Mouse (Mus musculus) ES-E14 (cell line): ENCODE results near the gene Znrf4. TPM values are rescaled to one million over a fixed set of nuclear protein-coding genes. Genes with fewer than 3 reads are reported as not detected.

ENCODE experiments used
- DNase-seq: peaks from one replicate; pipeline ENCODE4 v3.0.0-alpha.2; 2013; ENCODE audit warnings: low read depth, low spot score
- H3K27ac ChIP-seq: 2 replicates; pipeline ENCODE4 v1.5.1; 2012; ENCODE audit warnings: low read depth, mild to moderate bottlenecking, low read length, moderate library complexity, mixed read lengths; ENCODE audit not compliant: poor library complexity, insufficient read depth, severe bottlenecking
- H3K36me3 ChIP-seq: 2 replicates; pipeline ENCODE4 v1.6.1; 2012; ENCODE audit warnings: mild to moderate bottlenecking, low read length, moderate library complexity, mixed read lengths; ENCODE audit not compliant: control insufficient read depth, poor library complexity, insufficient read depth, severe bottlenecking
- H3K4me1 ChIP-seq, 2 experiments: fragments of 150-350 bp in 1 of 2; sonication (generic) in 1 of 2; 2 replicates each; pipeline ENCODE4 v1.6.1; 2012; ENCODE audit warnings: low read length in 2 of 2, mild to moderate bottlenecking in 1 of 2, mixed read lengths in 1 of 2; ENCODE audit not compliant: control insufficient read depth in 2 of 2, insufficient read depth in 2 of 2, poor library complexity in 1 of 2
- H3K4me3 ChIP-seq, 2 experiments: fragments of 150-350 bp in 1 of 2; sonication (generic) in 1 of 2; 2 replicates each; pipeline ENCODE4 v1.5.1; 2012; ENCODE audit warnings: low read length in 2 of 2, low read depth in 1 of 2, mild to moderate bottlenecking in 1 of 2, mixed read lengths in 1 of 2; ENCODE audit not compliant: insufficient read depth in 1 of 2, poor library complexity in 1 of 2, severe bottlenecking in 1 of 2
- H3K9ac ChIP-seq: 2 replicates; pipeline ENCODE4 v1.6.1; 2012; ENCODE audit warnings: low read depth, mild to moderate bottlenecking, low read length, mixed read lengths; ENCODE audit not compliant: poor library complexity, insufficient read depth, severe bottlenecking
- H3K9me3 ChIP-seq: fragments of 150-350 bp; sonication (generic); 2 replicates; pipeline ENCODE4 v1.6.1; 2012; ENCODE audit warnings: low read depth, mild to moderate bottlenecking, low read length; ENCODE audit not compliant: control insufficient read depth, insufficient read depth
- CHD2 ChIP-seq: IDR thresholded peaks from 2 replicates; pipeline ENCODE4 v1.6.1; 2014; ENCODE audit warnings: mild to moderate bottlenecking, low read depth, low read length, inconsistent platforms
- HCFC1 ChIP-seq: IDR thresholded peaks from 2 replicates; pipeline ENCODE4 v1.6.1; 2012; ENCODE audit warnings: low read length, inconsistent platforms, borderline replicate concordance; ENCODE audit not compliant: insufficient read depth
- MAFK ChIP-seq: IDR thresholded peaks from 2 replicates; pipeline ENCODE4 v1.6.1; 2014; ENCODE audit warnings: mild to moderate bottlenecking, low read depth, low read length, inconsistent platforms; ENCODE audit not compliant: insufficient read depth
- ZC3H11A ChIP-seq: IDR thresholded peaks from 2 replicates; pipeline ENCODE4 v1.6.1; 2012; ENCODE audit warnings: low read depth, mild to moderate bottlenecking, inconsistent platforms, low read length, borderline replicate concordance
- ZNF384 ChIP-seq: IDR thresholded peaks from 2 replicates; pipeline ENCODE4 v1.6.1; 2012; ENCODE audit warnings: low read depth, low read length, inconsistent platforms
- in situ Hi-C, 2 experiments: fragments of 600-800 bp; cut with MboI; formaldehyde crosslinking; loops; one replicate each; pipeline ENCODE4 v1.15.1; 2025; ENCODE audit warnings: low sequenced_read_pairs in 2 of 2, inconsistent platforms in 1 of 2; ENCODE audit not compliant: unreplicated experiment in 2 of 2
- total RNA-seq: library from RNA; depleted of rRNA; stranded (reverse); fragments of 300-350 nt; gene quantifications from 2 replicates; pipeline ENCODE4 v1.2.3, GENCODE M21; 2012; rRNA removed

Znrf4 gene
- total RNA-seq, result not detected in 2 replicates

DNA sequence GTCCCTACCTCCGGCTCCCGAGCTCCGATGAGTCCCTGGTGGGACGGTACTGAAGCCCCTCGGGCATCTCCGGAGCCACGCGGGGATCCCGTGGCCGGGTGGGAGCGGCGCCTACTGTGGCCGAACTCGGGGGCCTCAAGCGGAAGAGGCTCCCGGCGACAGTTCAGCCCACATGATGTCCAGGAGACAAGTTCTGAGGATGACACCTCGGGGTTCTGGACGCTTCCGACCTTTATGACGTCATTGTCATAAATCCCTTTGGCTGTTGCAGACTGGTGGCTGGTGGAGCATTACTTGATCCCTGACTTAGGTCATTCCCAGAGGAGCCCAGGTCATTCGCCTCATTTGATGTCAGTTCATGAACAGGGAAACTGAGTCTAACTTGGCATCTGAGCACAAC lies at the start of gene Znrf4:
Gene Znrf4 (minus strand): TSS at position 122 of the 400 bp plus-strand sequence.
- H3K9ac ChIP-seq, result peak within 1 kb of the TSS; percentile 23
- in situ Hi-C loops, result no loop called here
- H3K9me3 ChIP-seq, result no peaks in the 10 kb centered on the region
- H3K4me3 ChIP-seq, result peak within 1 kb of the TSS; percentile 52 to 56; a peak in 3 of 4 replicates
- TF ChIP-seq ZNF384 (no peak), HCFC1 (no peak), CHD2 (no peak), ZC3H11A (no peak), MAFK (no peak)
- no peak within 1 kb of the TSS for H3K27ac ChIP-seq
- DNase-seq, result no peak
- H3K36me3 ChIP-seq, result no peaks in the 10 kb centered on the region
- H3K4me1 ChIP-seq, result peaks cover 3 to 5% of the 10 kb centered on the region in 2 experiments; a peak in 3 of 4 replicates

- TF ChIP-seq CHD2 (no peak), MAFK (no peak), ZC3H11A (no peak), ZNF384 (no peak), HCFC1 (no peak)
- Histone ChIP-seq H3K9me3 (no peaks in the 10 kb centered on the region), H3K36me3 (peaks cover 60% of the 10 kb centered on the region), H3K9ac (no peak overlapping the region), H3K27ac (no peak overlapping the region), H3K4me1 (no peaks in the 10 kb centered on the region), H3K4me3 (no peak overlapping the region)
- DNase-seq, result no peak
- in situ Hi-C loops, result no loop called here
These were observed 49.6 kb upstream of the Znrf4 start for GRCm38 (mm10) chr17:56561866-56562265.

- Histone ChIP-seq H3K4me1 (no peaks in the 10 kb centered on the region; a peak in 1 of 4 replicates), H3K36me3 (peaks cover 43% of the 10 kb centered on the region), H3K9ac (no peak overlapping the region), H3K27ac (no peak overlapping the region), H3K4me3 (no peak overlapping the region), H3K9me3 (no peaks in the 10 kb centered on the region)
- TF ChIP-seq HCFC1 (no peak), ZC3H11A (no peak), MAFK (no peak), CHD2 (no peak), ZNF384 (no peak)
- DNase-seq, result no peak
- in situ Hi-C loops, result no loop called here
These were observed 47.9 kb upstream of the Znrf4 start for GRCm38 (mm10) chr17:56560131-56560530.

DNA sequence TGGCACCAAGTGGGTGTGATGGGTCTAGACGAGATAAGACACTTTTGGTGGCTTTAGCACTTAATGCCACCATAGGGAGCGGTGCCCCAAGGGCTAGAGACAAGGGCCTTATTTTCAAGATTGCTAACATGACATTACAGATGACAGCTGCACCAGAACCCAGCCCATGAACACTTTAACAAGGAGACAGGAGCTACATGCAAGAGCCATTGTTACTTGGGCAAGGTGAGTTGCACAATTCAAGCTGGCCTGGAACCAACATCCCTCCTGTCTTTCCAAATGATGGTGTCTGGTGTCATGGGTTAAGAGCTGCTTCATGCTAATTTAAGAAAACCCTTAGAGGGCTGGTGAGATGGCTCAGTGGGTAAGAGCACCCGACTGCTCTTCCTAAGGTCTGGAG lies 47.2 kb upstream of the Znrf4 start:
- in situ Hi-C loops, result loop anchor here in 1 of 2 experiments (10.0 kb wide), 1 partner anchor 205 kb away; no protein-coding TSS in a partner anchor
- no peak overlapping the region for H3K4me3 ChIP-seq
- peaks cover 36% of the 10 kb centered on the region for H3K36me3 ChIP-seq
- H3K9me3 ChIP-seq, result no peaks in the 10 kb centered on the region
- no peak overlapping the region for H3K9ac ChIP-seq
- no peak overlapping the region for H3K27ac ChIP-seq
- TF ChIP-seq ZNF384 (no peak), MAFK (no peak), HCFC1 (no peak), ZC3H11A (no peak), CHD2 (no peak)
- H3K4me1 ChIP-seq, result peaks cover 0 to 7% of the 10 kb centered on the region in 2 experiments; a peak in 2 of 4 replicates
- no peak for DNase-seq

- Histone ChIP-seq H3K9ac (no peak overlapping the region), H3K9me3 (no peaks in the 10 kb centered on the region), H3K4me1 (peaks cover 0 to 15% of the 10 kb centered on the region in 2 experiments; a peak in 2 of 4 replicates), H3K36me3 (peaks cover 26% of the 10 kb centered on the region), H3K27ac (no peak overlapping the region), H3K4me3 (no peak overlapping the region)
- in situ Hi-C loops, result loop anchor here in 1 of 2 experiments (10.0 kb wide), 1 partner anchor 204 kb away; no protein-coding TSS in a partner anchor
- no peak for TF ChIP-seq ZNF384
- 0 out of 2 replicates have a peak, but pooled peaks have one; percentile 47 for TF ChIP-seq ZC3H11A
- DNase-seq, result peak; percentile 47
These were observed 46.2 kb upstream of the Znrf4 start for GRCm38 (mm10) chr17:56558448-56558847.
